Mouse (Mus musculus): Measurements from ENCODE around the gene Nsf.
"Not testable (repeated sequence)": the region's sequence is repeated elsewhere in the genome, so short reads cannot be mapped to it uniquely, and the experiment has no call there.

Nsf gene

GRCm38 (mm10) chr11:103953896-103954292, at the start of gene Nsf:
Gene Nsf, minus strand, starts transcription at chr11:103954056.
- peak; percentile 85 for DNase-seq

GRCm38 (mm10) chr11:104003397-104003796, 49.5 kb upstream of the Nsf start:
- DNase-seq: no peak

GRCm38 (mm10) chr11:104002191-104002590, 48.3 kb upstream of the Nsf start:
- no peak for DNase-seq

GRCm38 (mm10) chr11:104001395-104001955, 47.6 kb upstream of the Nsf start:
- no peak for DNase-seq

GRCm38 (mm10) chr11:104000667-104001394, 47.0 kb upstream of the Nsf start:
- DNase-seq: no peak

- no peak for DNase-seq
Measured at GRCm38 (mm10) chr11:103998737-103999136, 44.9 kb upstream of the Nsf start.

- peak; percentile 75 for DNase-seq
Measured at GRCm38 (mm10) chr11:103997385-103997784, 43.5 kb upstream of the Nsf start.

GRCm38 (mm10) chr11:103992638-103993037, 38.8 kb upstream of the Nsf start:
- no peak for DNase-seq

GRCm38 (mm10) chr11:103990049-103990557, 36.2 kb upstream of the Nsf start:
- DNase-seq: not testable (repeated sequence)

GRCm38 (mm10) chr11:103987423-103987822, 33.6 kb upstream of the Nsf start:
- peak; percentile 83 for DNase-seq

GRCm38 (mm10) chr11:103984067-103984466, 30.2 kb upstream of the Nsf start:
- no peak for DNase-seq

GRCm38 (mm10) chr11:103981826-103982225, 28.0 kb upstream of the Nsf start:
- no peak for DNase-seq

GRCm38 (mm10) chr11:103979381-103979780, 25.5 kb upstream of the Nsf start:
- no peak for DNase-seq

GRCm38 (mm10) chr11:103970876-103971275, 17.0 kb upstream of the Nsf start:
- no peak for DNase-seq

GRCm38 (mm10) chr11:103969278-103969677, 15.4 kb upstream of the Nsf start:
- DNase-seq: no peak

GRCm38 (mm10) chr11:103967106-103967735, 13.4 kb upstream of the Nsf start:
- no peak for DNase-seq

GRCm38 (mm10) chr11:103956866-103957265, 3.0 kb upstream of the Nsf start:
- DNase-seq: no peak

- DNase-seq: peak; percentile 67
Measured at GRCm38 (mm10) chr11:103953032-103953895, 592 bp downstream of the Nsf start.

GRCm38 (mm10) chr11:103952635-103953031, 1.2 kb downstream of the Nsf start:
- DNase-seq: no peak

GRCm38 (mm10) chr11:103951106-103951505, 2.8 kb downstream of the Nsf start:
- no peak for DNase-seq

GRCm38 (mm10) chr11:103948952-103949351, 4.9 kb downstream of the Nsf start:
- DNase-seq: no peak

- DNase-seq: no peak
Measured at GRCm38 (mm10) chr11:103942740-103943139, 11.1 kb downstream of the Nsf start.

GRCm38 (mm10) chr11:103941351-103941750, 12.5 kb downstream of the Nsf start:
- DNase-seq: peak; percentile 62
